Mouse (Mus musculus) small intestine, adult 2 months (tissue): Measurements from ENCODE around the gene Dnajc22.

Source experiments
- CTCF ChIP-seq: fragments of 200-500 bp; IDR thresholded peaks from 2 replicates; pipeline ENCODE4 v1.5.1; 2012; ENCODE audit warnings: low read depth, mild to moderate bottlenecking, control low read depth, inconsistent platforms, low read length, moderate library complexity, mixed read lengths; ENCODE audit not compliant: insufficient replicate concordance, insufficient read length; ENCODE audit errors: extremely low read depth
- POLR2A ChIP-seq: fragments of 200-500 bp; IDR thresholded peaks from 2 replicates; pipeline ENCODE4 v1.6.1; 2012; ENCODE audit warnings: low read depth, mild to moderate bottlenecking, control low read depth, inconsistent platforms, low read length, moderate library complexity

DNA sequence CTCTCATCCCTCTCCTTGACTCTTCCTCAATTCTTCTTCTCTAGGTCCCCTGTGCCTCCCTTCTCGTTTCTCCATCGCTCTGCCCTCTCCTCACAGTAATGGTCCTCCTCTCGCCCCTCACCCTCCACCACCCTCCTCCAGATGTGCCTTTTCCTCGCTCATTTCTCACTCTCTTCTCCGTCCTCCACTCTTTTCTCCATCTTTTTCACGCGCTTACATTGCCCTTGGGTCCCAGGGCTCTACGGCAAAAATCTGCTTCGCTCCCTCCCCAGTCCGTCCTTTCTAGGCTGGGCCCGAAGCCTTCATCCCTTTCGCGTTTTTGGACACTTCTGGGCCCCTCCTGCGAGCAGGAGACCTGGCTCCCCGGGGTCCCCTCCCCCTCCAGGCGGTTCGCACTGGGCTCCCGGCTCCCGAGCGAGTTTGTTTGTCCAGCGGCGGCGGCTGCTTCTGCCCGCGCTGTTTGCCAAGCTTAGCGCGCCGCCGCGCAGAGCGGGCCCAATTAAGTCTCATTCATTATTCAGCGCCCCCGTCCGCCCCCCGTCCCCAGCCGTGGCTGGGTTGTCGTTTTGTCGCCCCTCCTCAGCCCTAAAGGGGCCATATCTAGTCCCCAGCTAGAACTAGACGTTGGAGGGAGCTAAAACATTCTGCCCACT is 5.0 kb downstream of the Dnajc22 start:
- TF ChIP-seq CTCF (no peak), POLR2A (no peak)
